ENCODE assay signal across 14 mouse cellular contexts in the genomic region with DNA sequence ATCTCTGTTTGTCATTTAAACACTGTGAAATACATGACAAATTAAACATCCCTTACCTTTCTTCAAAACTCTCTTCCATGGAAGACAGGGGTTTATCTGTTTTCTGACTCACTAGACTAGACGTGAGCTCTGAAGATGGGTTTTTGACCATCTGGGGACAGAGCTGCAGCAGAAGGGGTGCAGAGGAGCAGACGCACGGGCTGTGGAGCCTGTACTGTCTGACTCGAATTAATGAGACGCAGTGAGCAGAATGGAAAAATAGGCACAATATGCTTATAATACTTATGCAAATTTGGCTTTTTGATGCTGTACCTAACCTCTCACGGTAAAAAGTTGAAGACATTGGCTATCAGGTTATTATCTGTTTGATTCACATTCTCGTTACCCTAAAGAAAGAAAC. TPM values are rescaled to one million over a fixed set of nuclear protein-coding genes. Genes with fewer than 3 reads are reported as not detected.
DNase-seq lines count a peak whose midpoint lies in the region; ATAC-seq and TF ChIP-seq lines count a peak whose summit lies in the region.
"Had no signal": no experiment of that assay in that cellular context is flagged by ENCODE, and none has a peak within 500 bp of the region (broad histone marks: within the 10 kb centered on the region; RNA-seq: fewer than 3 reads in every experiment).

No protein-coding gene starts in this region.

- H3K4me3 ChIP-seq in limb, embryonic 13.5 days: no peak overlapping the region; the same call in 1 of the 2 replicates
- H3K4me3 ChIP-seq in limb, embryonic 10.5 days: no peak overlapping the region
- H3K4me3 ChIP-seq in forebrain, embryonic 13.5 days: peak overlapping the region; percentile 68
- peak overlapping the region; percentile 74 for H3K4me3 ChIP-seq in hindbrain, embryonic 16.5 days (ENCODE audit: low read length)
- peak overlapping the region; percentile 73 for H3K4me3 ChIP-seq in midbrain, postnatal 0 days (ENCODE audit: low read depth, low read length)

- H3K27ac ChIP-seq in limb, embryonic 13.5 days: no peak overlapping the region
- no peak overlapping the region for H3K27ac ChIP-seq in limb, embryonic 10.5 days
- no peak overlapping the region for H3K27ac ChIP-seq in forebrain, embryonic 13.5 days
- H3K27ac ChIP-seq in hindbrain, embryonic 16.5 days (ENCODE audit: low read depth, low read length): peak overlapping the region; percentile 86; the same call in 1 of the 2 replicates
- no peak overlapping the region for H3K27ac ChIP-seq in midbrain, postnatal 0 days (ENCODE audit: low read depth, low read length)
- H3K27ac ChIP-seq: limb, embryonic 12.5 days; lung, embryonic 15.5 days had no signal

- peaks cover 20% of the 10 kb centered on the region for H3K4me1 ChIP-seq in limb, embryonic 13.5 days
- H3K4me1 ChIP-seq in limb, embryonic 10.5 days: peaks cover 21% of the 10 kb centered on the region
- H3K4me1 ChIP-seq in forebrain, embryonic 13.5 days: peaks cover 27% of the 10 kb centered on the region
- peaks cover 10% of the 10 kb centered on the region for H3K4me1 ChIP-seq in hindbrain, embryonic 16.5 days (ENCODE audit: control insufficient read depth, insufficient read depth, low read depth, low read length)
- no peaks in the 10 kb centered on the region; the same call in 1 of the 2 replicates for H3K4me1 ChIP-seq in midbrain, postnatal 0 days (ENCODE audit: insufficient read depth, low read length)

- H3K9me3 ChIP-seq in limb, embryonic 13.5 days: no peaks in the 10 kb centered on the region
- H3K9me3 ChIP-seq in limb, embryonic 10.5 days (replicated peaks): no peaks in the 10 kb centered on the region
- no peaks in the 10 kb centered on the region for H3K9me3 ChIP-seq in forebrain, embryonic 13.5 days (replicated peaks)
- H3K9me3 ChIP-seq in hindbrain, embryonic 16.5 days (ENCODE audit: control insufficient read depth, low read length): no peaks in the 10 kb centered on the region
- no peaks in the 10 kb centered on the region for H3K9me3 ChIP-seq in midbrain, postnatal 0 days (ENCODE audit: low read length)
- H3K9me3 ChIP-seq: limb, embryonic 12.5 days; lung, embryonic 15.5 days had no signal

- DNase-seq in limb, embryonic 10.5 days (ENCODE audit: low spot score): no peak
- peak; percentile 25 for DNase-seq in midbrain, postnatal 0 days (ENCODE audit: low spot score)
- no peak for DNase-seq in spleen, postnatal 36 days (ENCODE audit: low spot score in 2 of 2)
- no peak for DNase-seq in heart, postnatal 4 days
- DNase-seq in ovary, postnatal 14 days (ENCODE audit: low spot score): no peak
- DNase-seq: adrenal gland, adult 8-10 months; kidney, postnatal 25 days had no signal

- ATAC-seq in limb, embryonic 13.5 days (ENCODE audit: low FRiP score, low read depth): no peak
- peak; percentile 29; the same call in 1 of the 2 replicates for ATAC-seq in forebrain, embryonic 13.5 days
- ATAC-seq in hindbrain, embryonic 16.5 days: no peak
- no peak for ATAC-seq in midbrain, postnatal 0 days (ENCODE audit: low FRiP score)
- ATAC-seq: Patski had no signal

- no peak for TF ChIP-seq CTCF in midbrain, postnatal 0 days (IDR thresholded peaks at IDR 0.05)

- H3K4me2 ChIP-seq in limb, embryonic 13.5 days (replicated peaks): peak overlapping the region; percentile 84
- H3K4me2 ChIP-seq in forebrain, embryonic 13.5 days: peak overlapping the region; percentile 95
- peak overlapping the region; percentile 94 for H3K4me2 ChIP-seq in hindbrain, embryonic 16.5 days (ENCODE audit: low read length)
- peak overlapping the region; percentile 78 for H3K4me2 ChIP-seq in midbrain, postnatal 0 days (ENCODE audit: low read depth, low read length, poor library complexity, severe bottlenecking)

- H3K27me3 ChIP-seq in limb, embryonic 13.5 days: peaks cover 75% of the 10 kb centered on the region
- peaks cover 73% of the 10 kb centered on the region for H3K27me3 ChIP-seq in limb, embryonic 10.5 days (ENCODE audit: low read depth, poor library complexity, severe bottlenecking)
- 0 out of 2 replicates have a peak, but pooled peaks cover 3% of the 10 kb centered on the region for H3K27me3 ChIP-seq in forebrain, embryonic 13.5 days
- H3K27me3 ChIP-seq in hindbrain, embryonic 16.5 days (replicated peaks; ENCODE audit: control insufficient read depth, insufficient read depth, low read length): no peaks in the 10 kb centered on the region; the same call in 1 of the 2 replicates
- no peaks in the 10 kb centered on the region; the same call in 1 of the 2 replicates for H3K27me3 ChIP-seq in midbrain, postnatal 0 days (ENCODE audit: insufficient read depth, low read length)
- H3K27me3 ChIP-seq: CH12.LX had no signal

- 49% methylated on average over 7 of the region's 7 CpGs for WGBS in limb, embryonic 13.5 days
- 51% methylated on average over 7 of the region's 7 CpGs for WGBS in limb, embryonic 10.5 days
- 13% methylated on average over 7 of the region's 7 CpGs for WGBS in forebrain, embryonic 13.5 days
- WGBS in hindbrain, embryonic 16.5 days: 26% methylated on average over 7 of the region's 7 CpGs
- WGBS in midbrain, postnatal 0 days: 15% methylated on average over 7 of the region's 7 CpGs

- H3K9ac ChIP-seq in limb, embryonic 13.5 days: no peak overlapping the region
- H3K9ac ChIP-seq in forebrain, embryonic 13.5 days: peak overlapping the region; percentile 75; the same call in 1 of the 2 replicates
- peak overlapping the region; percentile 77 for H3K9ac ChIP-seq in hindbrain, embryonic 16.5 days (ENCODE audit: low read depth, low read length)
- H3K9ac ChIP-seq in midbrain, postnatal 0 days (replicated peaks; ENCODE audit: low read length, poor library complexity, severe bottlenecking): peak overlapping the region; percentile 29
- H3K9ac ChIP-seq: lung, embryonic 15.5 days had no signal

- no peaks in the 10 kb centered on the region for H3K36me3 ChIP-seq in limb, embryonic 13.5 days
- H3K36me3 ChIP-seq in limb, embryonic 10.5 days: no peaks in the 10 kb centered on the region
- no peaks in the 10 kb centered on the region for H3K36me3 ChIP-seq in forebrain, embryonic 13.5 days (ENCODE audit: poor library complexity, severe bottlenecking)
- H3K36me3 ChIP-seq in hindbrain, embryonic 16.5 days (ENCODE audit: control insufficient read depth, insufficient read depth, low read length): no peaks in the 10 kb centered on the region
- H3K36me3 ChIP-seq in midbrain, postnatal 0 days (ENCODE audit: insufficient read depth, low read length): no peaks in the 10 kb centered on the region
- H3K36me3 ChIP-seq: limb, embryonic 12.5 days; lung, embryonic 15.5 days had no signal

RNA-seq across cellular contexts. Expression of gene Cdh8, which starts 1.2 kb away (rescaled TPM):
- polyA plus RNA-seq in limb, embryonic 13.5 days (2015; fragmentation: Nextera tagmentation; extraction: Ambion mirVana): 3.4 and 3.9 TPM in 2 replicates
- polyA plus RNA-seq in limb, embryonic 10.5 days (2016; fragmentation: Nextera tagmentation; extraction: Ambion mirVana): 0.18 and 0.49 TPM in 2 replicates
- 22.4 and 26.0 TPM in 2 replicates for polyA plus RNA-seq in forebrain, embryonic 13.5 days (2015; fragmentation: Nextera tagmentation; extraction: Ambion mirVana)
- polyA plus RNA-seq in hindbrain, embryonic 16.5 days (2015; fragmentation: Nextera tagmentation; extraction: Ambion mirVana): 54.3 and 65.2 TPM in 2 replicates
- total RNA-seq in midbrain, postnatal 0 days (2014; rRNA removed): 106 and 132 TPM in 2 replicates
- polyA plus RNA-seq in midbrain, postnatal 0 days (2015; fragmentation: Nextera tagmentation; extraction: Ambion mirVana): 60.5 and 67.5 TPM in 2 replicates
- total RNA-seq in heart, postnatal 4 days (2021): under 1 TPM; 0.56 to 0.91 TPM
- total RNA-seq: adrenal gland, adult 8-10 months; CH12.LX had no signal
- polyA plus RNA-seq: Patski had no signal

Comparison
In these comparisons a context has a peak if more than half of its experiments do, and no peak if none do; other contexts are left out.
1. H3K4me3 ChIP-seq: peak in forebrain, embryonic 13.5 days (single experiment), hindbrain, embryonic 16.5 days (single experiment) and midbrain, postnatal 0 days (single experiment); none in limb, embryonic 13.5 days (single experiment) and limb, embryonic 10.5 days (single experiment).
2. Peak in every context shown above with its lines, with median percentiles within 50 percentile points of each other: H3K4me2 ChIP-seq.